Mouse (Mus musculus): ENCODE data around the gene Snx29.

- TF ChIP-seq CTCF (IDR thresholded peaks at IDR 0.05; ENCODE audit: borderline replicate concordance, control insufficient read depth, extremely low read depth, insufficient read depth, low read length, poor library complexity): no peak
- TF ChIP-seq POLR2A (IDR thresholded peaks at IDR 0.05; ENCODE audit: control insufficient read depth, extremely low read depth, insufficient read depth, low read length, poor library complexity): no peak
These were observed 246.4 kb downstream of the Snx29 start for GRCm38 (mm10) chr16:11569127-11569526.
